Mouse (Mus musculus) splenic B cell, adult 2 months (primary cell): ENCODE measurements around the gene Idua.

ENCODE experiments used
- DNase-seq: peaks from one replicate; pipeline ENCODE4 v3.0.0-alpha.2; 2011; ENCODE audit warnings: low read depth, low spot score
- H3K27me3 ChIP-seq: 2 replicates; pipeline ENCODE4 v1.6.1; 2012; ENCODE audit warnings: mild to moderate bottlenecking, low read length, moderate library complexity, mixed read lengths; ENCODE audit not compliant: control insufficient read depth, poor library complexity, insufficient read depth, severe bottlenecking
- H3K36me3 ChIP-seq: 2 replicates; pipeline ENCODE4 v1.6.1; 2012; ENCODE audit warnings: mild to moderate bottlenecking, low read length, moderate library complexity, mixed read lengths; ENCODE audit not compliant: control insufficient read depth, poor library complexity, insufficient read depth, severe bottlenecking

Idua gene

GRCm38 (mm10) chr5:108647820-108648465, 12.2 kb upstream of the Idua start:
- Histone ChIP-seq H3K36me3 (peaks cover 2% of the 10 kb centered on the region; the same call in 1 of the 2 replicates), H3K27me3 (no peaks in the 10 kb centered on the region)
- DNase-seq, result no peak

- Histone ChIP-seq H3K27me3 (no peaks in the 10 kb centered on the region), H3K36me3 (peaks cover 2% of the 10 kb centered on the region; the same call in 1 of the 2 replicates)
- no peak for DNase-seq
Observed at GRCm38 (mm10) chr5:108648937-108649576, 11.1 kb upstream of the Idua start.

GRCm38 (mm10) chr5:108650341-108650740, 9.8 kb upstream of the Idua start:
- no peak for DNase-seq
- no peaks in the 10 kb centered on the region; the same call in 1 of the 2 replicates for H3K36me3 ChIP-seq
- H3K27me3 ChIP-seq, result no peaks in the 10 kb centered on the region

GRCm38 (mm10) chr5:108651136-108651720, 8.9 kb upstream of the Idua start:
- H3K36me3 ChIP-seq, result no peaks in the 10 kb centered on the region; the same call in none of the 2 replicates
- no peak for DNase-seq
- no peaks in the 10 kb centered on the region for H3K27me3 ChIP-seq

- no peaks in the 10 kb centered on the region for H3K27me3 ChIP-seq
- peak; percentile 84 for DNase-seq
- no peaks in the 10 kb centered on the region; the same call in none of the 2 replicates for H3K36me3 ChIP-seq
Observed at GRCm38 (mm10) chr5:108651823-108652222, 8.3 kb upstream of the Idua start.

GRCm38 (mm10) chr5:108653341-108653740, 6.8 kb upstream of the Idua start:
- DNase-seq, result no peak

GRCm38 (mm10) chr5:108654444-108654990, 5.6 kb upstream of the Idua start:
- no peak for DNase-seq
- no peaks in the 10 kb centered on the region; the same call in none of the 2 replicates for H3K36me3 ChIP-seq

More at GRCm38 (mm10) chr5:108653341-108653740, 6.8 kb upstream of the Idua start:
- no peaks in the 10 kb centered on the region; the same call in none of the 2 replicates for H3K36me3 ChIP-seq
- no peaks in the 10 kb centered on the region for H3K27me3 ChIP-seq

GRCm38 (mm10) chr5:108655381-108655780, 4.8 kb upstream of the Idua start:
- H3K27me3 ChIP-seq, result no peaks in the 10 kb centered on the region
- H3K36me3 ChIP-seq, result no peaks in the 10 kb centered on the region; the same call in none of the 2 replicates
- DNase-seq, result no peak

More at GRCm38 (mm10) chr5:108654444-108654990, 5.6 kb upstream of the Idua start:
- no peaks in the 10 kb centered on the region for H3K27me3 ChIP-seq

GRCm38 (mm10) chr5:108655891-108656650, 4.1 kb upstream of the Idua start:
- H3K27me3 ChIP-seq, result no peaks in the 10 kb centered on the region
- H3K36me3 ChIP-seq, result no peaks in the 10 kb centered on the region; the same call in none of the 2 replicates
- DNase-seq, result no peak

- DNase-seq, result no peak
- H3K36me3 ChIP-seq, result no peaks in the 10 kb centered on the region; the same call in none of the 2 replicates
- no peaks in the 10 kb centered on the region for H3K27me3 ChIP-seq
Observed at GRCm38 (mm10) chr5:108657406-108657805, 2.7 kb upstream of the Idua start.

- no peaks in the 10 kb centered on the region; the same call in none of the 2 replicates for H3K36me3 ChIP-seq
- no peak for DNase-seq
Observed at GRCm38 (mm10) chr5:108658611-108659010, 1.5 kb upstream of the Idua start.

GRCm38 (mm10) chr5:108660632-108661268, 619 bp downstream of the Idua start:
- DNase-seq, result peak; percentile 90
- no peaks in the 10 kb centered on the region; the same call in 1 of the 2 replicates for H3K36me3 ChIP-seq
- H3K27me3 ChIP-seq, result no peaks in the 10 kb centered on the region

More at GRCm38 (mm10) chr5:108658611-108659010, 1.5 kb upstream of the Idua start:
- no peaks in the 10 kb centered on the region for H3K27me3 ChIP-seq

- H3K27me3 ChIP-seq, result no peaks in the 10 kb centered on the region
- H3K36me3 ChIP-seq, result no peaks in the 10 kb centered on the region
- DNase-seq, result no peak
Observed at GRCm38 (mm10) chr5:108662772-108663171, 2.6 kb downstream of the Idua start.

- DNase-seq, result no peak
- H3K36me3 ChIP-seq, result no peaks in the 10 kb centered on the region
- no peaks in the 10 kb centered on the region for H3K27me3 ChIP-seq
Observed at GRCm38 (mm10) chr5:108665066-108665465, 4.9 kb downstream of the Idua start.
